Mouse (Mus musculus) heart, adult 18-20 months (tissue): ENCODE data around the gene Gpx3. TPM values are rescaled to one million over a fixed set of nuclear protein-coding genes. Genes with fewer than 3 reads are reported as not detected.

ENCODE experiments used
- DNase-seq, 2 experiments: peaks; one replicate each; pipeline ENCODE4 v3.0.0; 2021 to 2022; ENCODE audit warnings: mixed read lengths in 1 of 2
- total RNA-seq, 2 experiments: library from RNA; stranded (reverse); gene quantifications; 2 replicates each; pipeline ENCODE4 v1.2.3; 2021

Gene Gpx3
- total RNA-seq, 2 experiments from 2014 or later: 206 to 329 TPM

- DNase-seq: peak; percentile 45 to 56
Observed at GRCm38 (mm10) chr11:54879922-54880321, 22.3 kb upstream of the Gpx3 start.

DNA sequence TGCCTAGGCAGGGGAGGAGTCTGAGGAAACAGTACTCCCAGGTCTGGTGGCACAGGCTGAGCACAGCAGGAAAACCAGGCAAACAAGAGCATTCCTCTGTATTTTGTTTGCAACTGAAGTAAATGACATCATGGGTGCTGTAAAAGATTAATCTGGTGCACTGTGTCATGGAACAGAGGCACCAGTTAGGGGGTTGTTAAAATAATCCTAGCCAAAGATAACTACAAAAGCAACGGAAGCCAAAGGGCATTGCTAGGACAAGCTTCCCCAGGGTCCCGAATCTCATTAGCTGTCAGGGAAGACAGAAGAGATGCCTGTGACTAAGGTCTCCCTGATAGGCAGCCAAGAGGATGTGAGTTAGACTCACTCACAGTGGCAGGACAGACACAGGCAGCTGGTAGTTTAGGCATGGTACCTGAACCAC, 21.2 kb upstream of the Gpx3 start:
- peak; percentile 62 to 66 for DNase-seq

GRCm38 (mm10) chr11:54882671-54883070, 19.6 kb upstream of the Gpx3 start:
- peak; percentile 87 to 89 for DNase-seq

DNA sequence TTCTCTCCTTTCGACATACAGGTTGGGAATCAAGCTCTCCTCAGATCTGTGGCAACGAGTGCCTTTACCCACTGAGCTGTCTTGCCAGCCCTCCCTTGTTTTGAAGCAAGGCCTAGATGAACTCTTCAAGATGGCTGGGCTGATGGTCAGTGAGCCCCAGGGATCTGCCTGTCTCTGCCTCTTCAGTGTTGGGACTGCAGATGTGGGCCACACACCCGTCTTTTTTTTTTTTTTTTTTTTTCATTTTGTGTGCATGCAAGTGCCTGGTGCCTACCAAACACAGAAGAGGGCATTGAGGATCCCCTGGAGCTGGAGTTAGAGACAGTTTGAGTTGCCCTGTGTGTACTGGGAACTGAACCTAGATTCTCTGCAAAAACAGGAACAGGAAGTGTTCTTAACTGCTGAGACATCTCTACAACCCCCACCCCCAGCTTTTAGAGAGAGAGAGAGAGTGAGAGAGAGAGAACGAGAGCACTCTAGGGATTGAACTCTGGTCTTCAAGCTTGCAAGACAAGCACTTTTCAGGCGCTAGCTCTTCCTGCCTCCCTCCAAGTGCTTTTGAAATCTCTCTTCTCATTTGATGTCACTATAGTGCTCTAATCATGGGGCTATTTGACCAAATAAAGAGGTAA, 17.9 kb upstream of the Gpx3 start:
- peak; percentile 27 to 47 for DNase-seq

- DNase-seq: peak; percentile 85 to 94
Observed at GRCm38 (mm10) chr11:54884937-54885336, 17.3 kb upstream of the Gpx3 start.

- no peak for DNase-seq
Observed at GRCm38 (mm10) chr11:54885406-54885805, 16.8 kb upstream of the Gpx3 start.

- DNase-seq: peak in 1 of 2 experiments; percentile 63
Observed at GRCm38 (mm10) chr11:54887927-54888326, 14.3 kb upstream of the Gpx3 start.

GRCm38 (mm10) chr11:54891341-54891740, 10.9 kb upstream of the Gpx3 start:
- DNase-seq: no peak

GRCm38 (mm10) chr11:54892091-54892490, 10.2 kb upstream of the Gpx3 start:
- DNase-seq: no peak

DNA sequence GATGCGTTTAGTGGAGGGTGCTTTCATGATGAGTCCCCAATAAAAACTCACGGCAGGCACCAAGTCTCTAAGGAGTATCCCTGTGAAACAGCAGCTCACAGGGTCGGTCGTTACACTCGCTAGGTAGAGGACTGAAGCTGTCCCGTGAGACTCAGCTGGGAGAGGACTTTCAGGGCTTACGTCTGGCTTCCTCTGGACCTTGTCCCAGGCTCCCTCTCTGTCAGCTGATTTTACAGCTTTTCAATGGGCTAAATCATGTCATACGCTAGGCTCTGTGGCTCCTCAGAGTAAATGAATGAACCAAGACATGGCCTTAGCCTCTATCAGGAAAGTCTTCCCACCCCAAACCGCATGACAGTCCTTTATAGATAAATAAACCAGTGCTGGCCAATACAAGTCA, 7.7 kb upstream of the Gpx3 start:
- DNase-seq: no peak

DNA sequence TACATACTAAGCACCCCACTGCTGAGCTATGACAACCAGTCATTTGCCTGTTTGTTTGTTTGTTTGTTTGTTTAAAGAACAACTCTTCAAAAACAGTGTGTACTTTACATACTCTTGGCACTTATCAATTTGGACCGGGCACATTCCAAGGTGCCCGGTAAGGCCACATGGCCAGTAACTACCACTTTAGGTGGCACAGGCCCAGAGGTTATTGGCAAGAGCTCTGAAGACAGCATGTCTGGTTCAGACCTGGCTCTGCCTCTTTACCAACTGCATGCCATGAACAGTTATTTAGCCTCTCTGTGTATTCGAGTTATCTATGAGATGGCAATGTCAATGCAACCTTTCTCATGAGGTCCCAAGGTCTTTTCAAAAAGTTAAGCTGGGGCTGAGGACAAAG, 5.6 kb upstream of the Gpx3 start:
- peak; percentile 56 to 59 for DNase-seq

DNA sequence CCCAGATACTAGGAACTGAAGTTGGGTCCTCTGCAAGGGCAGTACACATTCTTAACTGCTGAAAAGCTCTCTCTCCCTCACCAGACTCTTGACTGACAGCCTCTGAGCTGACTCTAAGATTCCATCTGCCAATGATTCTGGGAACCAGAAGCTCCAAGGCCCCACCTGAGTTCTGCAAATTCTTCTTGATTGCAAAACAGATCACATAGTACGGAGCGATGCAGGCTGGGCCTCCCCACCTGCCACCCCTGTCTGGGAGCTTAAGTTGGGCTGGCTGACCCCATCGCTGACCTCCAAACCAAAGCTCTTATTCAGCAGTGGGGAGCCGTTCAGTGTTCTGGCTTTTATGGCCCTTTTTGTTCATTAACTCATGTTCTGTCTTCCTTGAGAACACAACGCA, 4.8 kb upstream of the Gpx3 start:
- DNase-seq: no peak

GRCm38 (mm10) chr11:54899657-54900056, 2.6 kb upstream of the Gpx3 start:
- no peak for DNase-seq

DNA sequence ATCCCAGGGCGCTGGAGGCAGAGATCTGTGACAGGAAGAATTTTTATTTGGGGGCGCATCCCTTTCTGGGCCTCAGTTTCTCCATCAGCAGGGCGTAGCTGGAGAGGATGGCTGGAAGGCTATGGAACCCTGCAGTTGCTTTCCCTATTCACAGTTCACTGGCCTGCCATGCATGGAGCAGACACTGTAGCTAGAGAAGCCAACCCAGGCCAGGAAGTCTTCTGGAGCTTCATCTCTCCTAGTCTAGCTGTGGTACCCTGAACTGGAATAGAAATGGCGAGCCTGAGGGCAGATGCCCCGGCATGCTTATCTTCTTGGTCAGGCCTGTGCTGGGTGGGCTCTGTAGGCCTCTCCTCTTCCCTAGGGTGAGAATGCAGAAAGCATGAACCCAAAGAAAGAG, 1.1 kb downstream of the Gpx3 start:
- DNase-seq: no peak

- peak; percentile 70 to 85 for DNase-seq
Observed at GRCm38 (mm10) chr11:54903940-54904706, 1.9 kb downstream of the Gpx3 start.

DNA sequence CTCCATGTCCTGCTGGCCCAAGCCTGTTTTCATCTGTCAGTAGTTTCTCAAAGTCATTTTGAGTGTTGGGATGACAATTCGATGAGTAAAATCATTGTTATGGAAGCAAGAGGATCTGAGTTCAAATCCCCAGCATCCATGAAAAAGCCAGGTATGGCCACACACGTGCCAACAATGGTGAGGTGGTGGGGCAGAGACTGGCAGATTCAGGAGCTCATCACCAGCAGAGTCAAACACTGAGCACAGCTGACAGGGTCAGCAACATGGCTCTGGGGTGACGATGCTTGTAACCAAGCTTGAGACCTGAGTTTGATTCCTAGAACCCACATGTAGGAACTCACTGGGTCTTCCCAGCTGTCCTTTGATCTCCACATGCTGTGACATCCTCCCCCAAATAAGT, 2.8 kb downstream of the Gpx3 start:
- DNase-seq: no peak

DNA sequence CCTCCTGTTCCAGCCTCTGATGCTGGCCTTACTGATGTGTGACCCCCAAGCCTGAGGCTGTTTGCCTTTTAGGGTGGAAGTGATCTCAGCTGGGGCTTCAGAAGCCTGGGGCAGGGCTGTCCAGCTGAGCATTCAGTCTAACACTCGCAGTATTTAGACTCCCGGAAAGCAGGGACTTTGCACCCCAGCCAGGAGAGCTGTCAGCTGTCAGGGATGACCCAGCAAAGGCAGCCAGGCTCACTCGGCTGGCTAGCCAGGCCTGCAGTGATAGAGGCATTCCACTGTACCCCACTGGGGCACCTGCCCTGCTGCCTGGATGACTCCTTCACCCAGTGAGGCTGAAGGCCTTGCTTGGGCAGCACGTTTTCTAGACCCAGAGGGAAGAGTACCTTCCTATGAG, 3.7 kb downstream of the Gpx3 start:
- DNase-seq: peak; percentile 60 to 72

DNA sequence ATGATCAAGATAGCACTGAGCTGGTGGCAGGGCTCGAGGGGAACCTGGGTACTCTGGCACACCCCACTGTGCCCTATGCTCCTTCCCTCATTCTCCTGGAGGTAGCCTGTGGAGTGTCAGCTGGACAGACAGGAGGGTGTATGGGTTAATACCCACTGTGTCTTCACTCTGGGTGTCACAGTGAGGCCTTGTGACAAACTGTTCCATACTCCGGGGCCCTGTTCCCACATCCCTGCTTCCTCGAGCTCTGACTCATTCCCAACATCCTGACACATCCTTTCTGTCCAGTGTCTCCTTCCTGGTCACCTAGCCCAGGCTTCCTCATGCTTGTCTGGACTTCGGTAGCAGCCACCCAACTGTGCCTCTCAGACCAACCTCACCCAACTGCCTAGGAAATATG, 4.2 kb downstream of the Gpx3 start:
- no peak for DNase-seq

GRCm38 (mm10) chr11:54907259-54907658, 5.0 kb downstream of the Gpx3 start:
- no peak for DNase-seq

DNA sequence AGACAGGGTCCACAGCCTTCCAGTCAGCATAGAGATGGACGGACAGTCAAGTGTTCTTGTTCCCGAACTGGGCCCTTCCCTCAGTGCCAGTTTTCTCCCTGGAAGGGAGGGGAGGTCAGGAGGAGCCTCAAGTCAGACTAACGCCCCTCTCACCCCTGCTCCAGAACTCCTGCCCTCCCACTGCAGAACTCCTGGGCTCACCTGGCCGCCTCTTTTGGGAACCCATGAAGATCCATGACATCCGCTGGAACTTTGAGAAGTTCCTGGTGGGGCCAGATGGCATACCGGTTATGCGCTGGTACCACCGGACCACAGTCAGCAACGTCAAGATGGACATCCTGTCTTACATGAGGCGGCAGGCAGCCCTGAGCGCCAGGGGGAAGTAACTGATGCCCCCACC, 7.0 kb downstream of the Gpx3 start:
- DNase-seq: no peak

- DNase-seq: no peak
Observed at GRCm38 (mm10) chr11:54910081-54910665, 7.9 kb downstream of the Gpx3 start.

DNA sequence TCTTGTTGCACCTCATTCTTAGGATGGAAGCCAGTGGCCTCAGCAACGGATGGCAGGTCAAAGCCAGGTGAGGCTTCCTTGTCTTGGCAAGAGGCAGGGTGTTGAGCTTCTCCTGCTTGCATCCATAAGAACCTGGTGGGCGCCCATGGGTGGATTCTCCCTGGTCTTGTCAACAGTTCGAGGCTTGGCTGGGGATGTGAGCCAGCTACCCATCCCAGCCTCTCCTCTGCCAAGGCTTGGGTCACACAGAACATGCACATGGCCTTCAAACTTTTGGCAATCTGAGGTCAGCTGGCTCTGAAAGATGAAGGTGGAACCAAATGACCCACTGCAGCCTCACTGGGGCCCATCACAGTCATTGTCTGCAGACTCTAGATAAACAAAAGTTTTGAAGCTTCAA, 8.9 kb downstream of the Gpx3 start:
- DNase-seq: no peak

DNA sequence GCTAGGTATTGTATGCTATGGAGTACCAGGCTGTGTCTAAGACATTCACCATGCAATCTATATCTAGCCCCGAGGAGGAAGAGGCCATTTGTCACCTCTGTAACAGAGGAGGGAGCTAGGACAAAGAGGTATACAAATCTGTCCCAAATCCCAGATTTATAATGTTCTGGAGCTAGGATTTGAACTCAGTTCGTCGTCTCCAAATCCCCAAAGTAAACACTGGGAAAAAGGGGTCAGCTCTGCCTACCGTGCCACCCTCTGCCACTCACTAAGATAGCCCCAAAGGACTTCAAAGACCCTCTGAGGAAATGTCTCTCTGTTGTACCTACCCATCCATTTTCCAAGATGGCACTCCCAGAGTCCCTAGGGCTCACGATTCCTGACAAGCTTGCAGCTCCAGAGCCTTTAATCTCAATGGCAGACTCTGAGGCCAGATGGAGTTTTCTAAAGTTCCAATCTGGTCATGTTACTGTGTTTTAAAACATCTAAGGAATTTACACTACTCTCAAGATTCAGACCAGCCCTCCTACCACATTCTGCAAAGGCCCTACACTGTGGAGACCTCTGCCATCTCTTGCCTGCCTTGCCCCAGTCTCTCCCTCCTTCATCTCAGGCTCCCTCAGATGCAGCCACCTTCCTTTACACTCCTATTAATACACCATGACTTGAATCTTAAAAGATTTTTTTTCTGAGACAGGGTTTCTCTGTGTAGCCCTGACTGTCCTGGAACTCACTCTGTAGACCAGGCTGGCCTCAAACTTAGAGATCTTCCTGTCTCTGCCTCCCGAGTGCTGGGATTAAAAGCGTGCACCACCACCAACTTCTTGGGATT, 9.6 kb downstream of the Gpx3 start:
- no peak for DNase-seq
